14 mouse cellular contexts compared by ENCODE assay signal in the genomic region with DNA sequence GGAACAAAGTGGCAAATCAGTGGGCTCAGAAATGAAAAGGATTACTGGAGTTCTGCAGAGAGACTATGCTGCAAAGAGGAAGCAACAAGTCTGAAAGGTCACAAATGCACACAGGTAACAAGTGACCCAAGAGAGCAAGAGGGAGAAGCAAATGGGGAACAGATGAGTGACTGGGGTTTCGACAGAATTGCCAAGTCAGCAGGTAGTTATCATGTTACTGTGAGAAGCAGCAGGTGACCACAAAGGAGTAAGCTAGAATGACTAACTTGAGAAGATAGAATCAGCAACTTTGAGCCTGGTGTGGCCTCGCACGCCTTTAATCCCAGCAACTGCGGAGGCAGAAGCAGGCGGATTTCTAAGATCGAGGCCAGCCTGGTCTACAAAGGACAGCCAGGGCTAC.
"Had no signal": no experiment of that assay in that cellular context is flagged by ENCODE, and none has a peak within 500 bp of the region (broad histone marks: within the 10 kb centered on the region; RNA-seq: fewer than 3 reads in every experiment).

No protein-coding gene starts in this region.

- ATAC-seq: liver, postnatal 0 days; midbrain, embryonic 13.5 days had no signal

- DNase-seq: kidney, postnatal 25 days; layer of hippocampus, adult 9-11 months; layer of hippocampus, postnatal 36 days; liver, embryonic 13.5 days; liver, postnatal 0 days; lung, postnatal 14 days; thymus, postnatal 4 days had no signal

- H3K4me3 ChIP-seq: limb, embryonic 15.5 days; liver, embryonic 13.5 days; lung, embryonic 15.5 days; midbrain, embryonic 13.5 days; myocyte; neural tube, embryonic 15.5 days had no signal

- H3K9ac ChIP-seq: limb, embryonic 15.5 days; liver, embryonic 13.5 days; liver, postnatal 0 days; lung, embryonic 15.5 days; midbrain, embryonic 13.5 days; neural tube, embryonic 15.5 days had no signal

- H3K27ac ChIP-seq: limb, embryonic 15.5 days; liver, embryonic 13.5 days; lung, embryonic 15.5 days; macrophage; midbrain, embryonic 13.5 days; neural tube, embryonic 15.5 days; stomach, postnatal 0 days had no signal

- H3K27me3 ChIP-seq: limb, embryonic 15.5 days; liver, embryonic 13.5 days; lung, embryonic 15.5 days; midbrain, embryonic 13.5 days; neural tube, embryonic 15.5 days had no signal

- H3K4me2 ChIP-seq: limb, embryonic 15.5 days; liver, embryonic 13.5 days; lung, embryonic 15.5 days; midbrain, embryonic 13.5 days; neural tube, embryonic 15.5 days had no signal

- H3K9me3 ChIP-seq: limb, embryonic 15.5 days; liver, embryonic 13.5 days; lung, embryonic 15.5 days; midbrain, embryonic 13.5 days; neural tube, embryonic 15.5 days had no signal

- H3K4me1 ChIP-seq: limb, embryonic 15.5 days; liver, embryonic 13.5 days; lung, embryonic 15.5 days; midbrain, embryonic 13.5 days; neural tube, embryonic 15.5 days had no signal
